Mouse (Mus musculus) megakaryocyte progenitor cell, adult 5-6 weeks (primary cell): ENCODE results near the gene Mst1r. TPM values are rescaled to one million over a fixed set of nuclear protein-coding genes. Genes with fewer than 3 reads are reported as not detected.

ENCODE experiments used
- ATAC-seq: replicated peaks from 2 replicates; pipeline ENCODE4 v1.8.0; 2016; ENCODE audit warnings: mild to moderate bottlenecking, moderate TSS enrichment, inconsistent platforms; ENCODE audit not compliant: poor library complexity
- total RNA-seq, 2 experiments: library from RNA; stranded (forward) in 1 of 2; stranded (reverse) in 1 of 2; fragments of 157-497, 149-512 nt in 1 of 2; fragments of 200-1000 nt in 1 of 2; gene quantifications; 2 replicates each; pipeline versions ENCODE4 v1.2.3 to v1.2.4; 2015 to 2017

The Mst1r gene
- total RNA-seq, 2 experiments from 2014 or later: not detected

DNA sequence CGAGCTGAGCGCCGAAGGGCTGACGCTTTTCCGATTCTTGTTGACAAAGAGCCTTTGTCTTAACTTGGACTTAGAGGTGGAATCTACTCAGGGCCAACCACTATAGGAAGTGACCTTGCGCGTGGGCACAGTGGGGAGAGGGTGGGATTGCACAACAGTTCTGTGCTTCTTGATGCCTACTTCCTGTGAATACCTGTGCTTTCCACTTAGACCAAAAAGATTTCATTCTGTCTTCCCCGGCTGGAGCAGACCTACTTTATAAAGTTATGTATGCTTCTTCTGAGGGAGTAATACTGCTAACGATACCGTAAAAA lies 43.2 kb downstream of the Mst1r start, which contains the start of gene Traip:
Traip (plus strand) TSS at position 215 of the 314 bp plus-strand sequence.
- ATAC-seq: no peak

GRCm38 (mm10) chr9:107950460-107951355 lies 44.0 kb downstream of the Mst1r start:
- peak; percentile 89 for ATAC-seq

GRCm38 (mm10) chr9:107955613-107956289 lies 49.1 kb downstream of the Mst1r start:
- no peak for ATAC-seq

DNA sequence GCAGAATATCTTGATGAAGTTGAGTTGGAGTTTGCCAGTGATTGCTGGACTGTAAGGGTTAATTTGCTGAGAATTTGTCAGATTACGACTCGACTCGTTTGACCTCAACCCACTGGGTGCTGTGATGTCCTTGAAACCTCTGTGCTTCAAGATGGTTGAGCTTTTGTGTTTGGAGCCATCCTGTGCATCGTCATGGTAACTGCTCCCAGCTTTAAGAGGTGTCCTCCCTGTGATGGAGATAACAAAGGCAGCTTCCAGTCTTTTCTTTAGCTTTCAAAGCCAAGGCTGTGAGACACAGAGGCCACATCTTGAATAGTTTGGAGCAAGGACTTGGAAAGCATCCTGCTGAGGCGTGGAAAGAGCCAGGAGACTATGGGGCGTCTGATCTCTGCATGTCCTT lies 50.5 kb downstream of the Mst1r start:
- no peak for ATAC-seq

DNA sequence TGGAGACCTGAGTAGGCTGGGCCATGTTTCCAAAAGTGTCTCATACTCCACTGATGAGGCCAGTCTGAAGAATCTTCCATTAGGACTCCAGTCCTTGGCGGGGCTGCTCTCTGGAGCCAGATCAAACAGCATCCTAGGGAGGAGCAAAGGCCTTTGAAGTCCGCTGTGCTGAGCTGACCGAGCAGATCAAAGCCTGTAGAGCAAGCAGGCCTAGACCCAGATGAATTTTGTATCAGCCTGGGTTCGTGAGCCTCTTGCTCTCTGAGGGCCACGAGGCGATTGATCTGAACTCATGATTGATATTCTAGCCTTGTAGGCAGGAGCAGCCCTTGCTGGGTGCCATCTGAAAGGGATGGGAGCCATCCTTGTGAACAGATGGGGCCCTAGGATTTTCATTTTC lies 53.2 kb downstream of the Mst1r start:
- no peak for ATAC-seq

DNA sequence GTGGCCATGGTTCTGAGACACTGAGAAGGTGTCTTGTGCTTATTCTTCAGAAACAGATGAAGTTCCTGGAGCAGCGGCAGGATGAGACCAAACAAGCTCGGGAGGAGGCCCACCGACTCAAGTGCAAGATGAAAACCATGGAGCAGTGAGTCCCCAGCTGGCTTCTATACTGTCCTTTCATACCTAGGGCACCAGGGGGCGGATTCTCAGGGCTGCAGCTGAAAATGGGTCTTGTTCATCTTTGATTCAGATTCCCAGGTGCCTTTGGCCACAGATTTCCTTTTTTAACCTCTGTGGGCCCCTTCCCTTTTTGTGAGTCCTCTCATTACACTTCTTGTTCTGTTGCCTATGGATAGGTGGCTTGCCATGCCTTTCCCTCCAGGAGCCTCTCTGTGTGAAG lies 54.3 kb downstream of the Mst1r start:
- 0 out of 2 replicates have a peak, but pooled peaks have one; percentile 35 for ATAC-seq

DNA sequence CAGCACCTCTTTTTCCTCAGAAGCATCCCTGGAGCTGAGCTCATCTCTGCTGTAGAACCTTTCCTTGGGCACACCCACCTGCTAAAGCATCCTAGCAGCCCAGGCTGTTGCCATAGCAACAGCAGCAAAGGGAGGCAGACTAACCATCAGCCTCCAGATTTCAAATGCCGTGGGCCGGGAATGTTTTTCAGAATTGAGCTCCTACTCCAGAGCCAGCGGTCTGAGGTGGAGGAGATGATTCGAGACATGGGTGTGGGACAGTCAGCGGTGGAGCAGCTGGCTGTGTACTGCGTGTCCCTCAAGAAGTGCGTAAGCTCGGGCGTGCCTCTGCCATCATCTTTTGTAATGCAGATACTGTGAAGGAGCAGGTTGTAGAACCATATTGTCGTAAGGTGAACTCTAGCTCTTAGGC lies 54.7 kb downstream of the Mst1r start:
- no peak for ATAC-seq

- ATAC-seq: 0 out of 2 replicates have a peak, but pooled peaks have one; percentile 23
Observed at GRCm38 (mm10) chr9:107961881-107962280, 55.2 kb downstream of the Mst1r start.

DNA sequence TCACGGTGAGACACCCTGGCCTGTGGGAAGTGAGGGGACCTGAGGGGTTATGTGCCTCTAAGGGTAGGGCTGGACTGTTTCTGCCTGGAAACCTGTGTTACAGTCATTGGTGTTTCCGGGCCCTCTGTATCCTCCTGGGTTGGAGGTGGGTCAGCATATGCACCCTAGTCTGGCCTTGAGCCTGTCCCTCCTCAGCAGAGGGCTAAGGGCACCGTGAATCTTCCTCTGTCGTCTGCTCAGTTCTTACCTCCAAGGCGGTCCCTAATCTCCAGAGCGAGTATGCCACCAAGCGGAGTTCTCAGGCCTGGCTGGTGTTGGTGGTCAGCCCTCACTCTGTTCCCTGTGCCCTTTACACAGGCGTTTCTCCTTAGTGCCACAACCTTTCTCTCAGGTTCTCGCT lies 56.2 kb downstream of the Mst1r start:
- no peak for ATAC-seq

- ATAC-seq: peak; percentile 80
Observed at GRCm38 (mm10) chr9:107963700-107964099, 57.0 kb downstream of the Mst1r start.

DNA sequence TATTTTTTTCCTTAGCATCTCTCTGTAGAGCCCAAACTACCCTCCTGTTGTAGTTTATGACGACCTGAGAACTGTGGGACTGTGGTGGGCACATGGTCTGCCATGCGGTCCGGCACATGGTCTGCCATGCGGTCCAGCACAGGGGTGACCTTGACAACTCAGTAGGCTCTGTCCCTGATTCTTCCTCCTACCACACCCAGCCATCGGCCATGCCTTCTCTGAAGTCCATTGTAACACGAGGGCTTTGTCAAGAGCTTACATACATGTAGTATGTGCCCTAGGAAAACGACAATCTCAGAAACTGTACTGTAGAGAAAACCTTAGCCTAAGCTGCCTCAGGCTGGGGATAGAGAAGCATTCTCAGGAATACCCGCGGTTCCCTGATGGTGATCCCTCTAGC lies 58.0 kb downstream of the Mst1r start:
- ATAC-seq: no peak

- no peak for ATAC-seq
Observed at GRCm38 (mm10) chr9:107966676-107967075, 60.0 kb downstream of the Mst1r start.

DNA sequence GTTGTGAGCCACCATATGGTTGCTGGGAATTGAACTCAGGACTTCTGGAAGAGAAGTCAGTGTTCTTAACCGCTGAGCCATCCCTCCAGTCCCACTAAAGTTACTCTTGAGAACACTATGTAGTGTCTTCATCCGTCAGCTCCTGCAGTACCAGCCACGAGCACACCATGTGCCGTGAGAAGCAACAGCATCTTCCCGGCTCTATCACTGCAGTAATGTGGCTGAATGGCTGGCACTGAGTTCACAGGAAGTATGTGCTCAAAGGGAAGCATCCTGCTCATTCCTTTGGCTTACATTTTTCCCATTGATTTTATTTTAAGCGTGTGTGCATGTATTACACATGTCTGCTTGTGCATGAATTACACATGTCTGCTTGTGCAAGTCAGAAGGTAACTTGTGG lies 60.8 kb downstream of the Mst1r start:
- no peak for ATAC-seq

DNA sequence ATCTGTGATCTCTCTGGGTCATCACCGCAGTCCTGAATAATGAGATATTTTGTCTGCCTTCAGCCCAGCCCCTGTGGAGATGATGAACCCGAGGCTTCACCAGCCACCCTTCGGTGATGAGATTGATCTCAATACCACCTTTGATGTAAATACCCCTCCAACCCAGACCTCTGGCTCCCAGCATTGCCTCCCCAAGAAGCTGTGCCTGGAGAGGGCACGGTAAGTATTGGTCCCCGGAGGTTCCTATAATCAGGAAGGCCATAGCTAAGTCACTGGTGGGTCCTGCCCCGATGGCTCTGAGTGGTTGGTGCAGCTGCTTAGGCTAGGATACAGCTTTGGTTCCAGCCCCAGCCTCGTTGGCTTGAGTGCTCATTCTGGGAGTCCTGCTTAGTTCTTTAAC lies 61.9 kb downstream of the Mst1r start:
- ATAC-seq: no peak

Other genes with a start within 250 kb of the Mst1r start
- not detected in 2 replicates for gene Slc38a3, start 237.3 kb upstream of the Mst1r start, total RNA-seq (2015)
- not detected in 2 replicates for gene Slc38a3, start 237.3 kb upstream of the Mst1r start, total RNA-seq (2017)
- 0.12 TPM in 1 of 2 replicates, not detected in the other for gene Gnat1, start 227.2 kb upstream of the Mst1r start, total RNA-seq (2015)
- not detected in 2 replicates for gene Gnat1, start 227.2 kb upstream of the Mst1r start, total RNA-seq (2017)
- not detected in 2 replicates for gene Sema3f, start 196.4 kb upstream of the Mst1r start, total RNA-seq (2015)
- 1.00 TPM in 1 of 2 replicates, not detected in the other for gene Sema3f, start 196.4 kb upstream of the Mst1r start, total RNA-seq (2017)
- gene Rbm5, start 135.9 kb upstream of the Mst1r start, total RNA-seq (2015): 110 and 146 TPM in 2 replicates
- gene Rbm5, start 135.9 kb upstream of the Mst1r start, total RNA-seq (2017): 142 and 235 TPM in 2 replicates
- gene Rbm6, start 33.6 kb upstream of the Mst1r start, total RNA-seq (2015): 74.5 and 80.7 TPM in 2 replicates
- 131 and 179 TPM in 2 replicates for gene Rbm6, start 33.6 kb upstream of the Mst1r start, total RNA-seq (2017)
- 5.3 and 5.9 TPM in 2 replicates for gene Mon1a, start 18.7 kb upstream of the Mst1r start, total RNA-seq (2015)
- gene Mon1a, start 18.7 kb upstream of the Mst1r start, total RNA-seq (2017): 16.6 and 18.4 TPM in 2 replicates
- 0.05 TPM in 1 of 2 replicates, not detected in the other for gene Actl11, start 21.6 kb downstream of the Mst1r start, total RNA-seq (2015)
- gene Actl11, start 21.6 kb downstream of the Mst1r start, total RNA-seq (2017): not detected in 2 replicates
- gene Camkv, start 28.8 kb downstream of the Mst1r start, total RNA-seq (2015): not detected in 2 replicates
- gene Camkv, start 28.8 kb downstream of the Mst1r start, total RNA-seq (2017): 0.20 TPM in 1 of 2 replicates, not detected in the other
- gene Traip, start 43.3 kb downstream of the Mst1r start, total RNA-seq (2015): 10.1 and 11.3 TPM in 2 replicates
- 22.7 and 32.7 TPM in 2 replicates for gene Traip, start 43.3 kb downstream of the Mst1r start, total RNA-seq (2017)
- 29.6 and 34.4 TPM in 2 replicates for gene Uba7, start 68.6 kb downstream of the Mst1r start, total RNA-seq (2015)
- 30.1 and 34.7 TPM in 2 replicates for gene Uba7, start 68.6 kb downstream of the Mst1r start, total RNA-seq (2017)
- gene Gm20661, start 76.2 kb downstream of the Mst1r start, total RNA-seq (2015): 0.49 TPM in 1 of 2 replicates, not detected in the other
- not detected in 2 replicates for gene Gm20661, start 76.2 kb downstream of the Mst1r start, total RNA-seq (2017)
- gene Inka1, start 79.0 kb downstream of the Mst1r start, total RNA-seq (2015): 13.7 and 23.2 TPM in 2 replicates
- gene Inka1, start 79.0 kb downstream of the Mst1r start, total RNA-seq (2017): 18.2 and 22.6 TPM in 2 replicates
- 0.35 and 0.61 TPM in 2 replicates for gene Cdhr4, start 85.6 kb downstream of the Mst1r start, total RNA-seq (2015)
- not detected in 2 replicates for gene Cdhr4, start 85.6 kb downstream of the Mst1r start, total RNA-seq (2017)
- gene Gm20662, start 89.5 kb downstream of the Mst1r start, total RNA-seq (2015): not detected in 2 replicates
- gene Gm20662, start 89.5 kb downstream of the Mst1r start, total RNA-seq (2017): 1.9 TPM in 1 of 2 replicates, not detected in the other
- gene Ip6k1, start 95.6 kb downstream of the Mst1r start, total RNA-seq (2015): 12.5 and 19.1 TPM in 2 replicates
- gene Ip6k1, start 95.6 kb downstream of the Mst1r start, total RNA-seq (2017): 22.8 and 35.4 TPM in 2 replicates
- gene Gmppb, start 142.4 kb downstream of the Mst1r start, total RNA-seq (2015): 7.4 and 11.7 TPM in 2 replicates
- 42.7 and 43.7 TPM in 2 replicates for gene Gmppb, start 142.4 kb downstream of the Mst1r start, total RNA-seq (2017)
- 1.3 TPM in 2 replicates for gene Amigo3, start 146.3 kb downstream of the Mst1r start, total RNA-seq (2015)
- 2.0 and 2.6 TPM in 2 replicates for gene Amigo3, start 146.3 kb downstream of the Mst1r start, total RNA-seq (2017)
- gene Mst1, start 173.6 kb downstream of the Mst1r start, total RNA-seq (2015): 0.46 and 3.1 TPM in 2 replicates
- gene Mst1, start 173.6 kb downstream of the Mst1r start, total RNA-seq (2017): 0.37 and 0.74 TPM in 2 replicates
- 34.5 and 35.8 TPM in 2 replicates for gene Rnf123, start 176.5 kb downstream of the Mst1r start, total RNA-seq (2015)
- gene Rnf123, start 176.5 kb downstream of the Mst1r start, total RNA-seq (2017): 18.8 and 34.8 TPM in 2 replicates
- 45.9 and 64.3 TPM in 2 replicates for gene Apeh, start 187.7 kb downstream of the Mst1r start, total RNA-seq (2015)
- 71.0 and 110 TPM in 2 replicates for gene Apeh, start 187.7 kb downstream of the Mst1r start, total RNA-seq (2017)